Mouse (Mus musculus) testis, adult 2 months (tissue): ENCODE data around the gene Bmp8b.
"Not testable (repeated sequence)": the region's sequence is repeated elsewhere in the genome, so short reads cannot be mapped to it uniquely, and the experiment has no call there.

Source experiments
- CTCF ChIP-seq: fragments of 200-500 bp; IDR thresholded peaks from 2 replicates; pipeline ENCODE4 v1.5.1; 2012; ENCODE audit warnings: low read depth, mild to moderate bottlenecking, inconsistent platforms, low read length, moderate library complexity; ENCODE audit not compliant: control insufficient read depth, insufficient read depth, insufficient replicate concordance
- POLR2A ChIP-seq: fragments of 200-500 bp; IDR thresholded peaks from 2 replicates; pipeline ENCODE4 v1.6.1; 2012; ENCODE audit warnings: low read depth, mild to moderate bottlenecking, inconsistent platforms, low read length, moderate library complexity; ENCODE audit not compliant: control insufficient read depth

- not testable (repeated sequence) for TF ChIP-seq CTCF, POLR2A
These were observed 6.5 kb downstream of the Bmp8b start for GRCm38 (mm10) chr4:123111275-123111983.
